Mouse (Mus musculus) adrenal gland, postnatal 4 days (tissue): Measurements from ENCODE around the gene Marf1. TPM values are rescaled to one million over a fixed set of nuclear protein-coding genes. Genes with fewer than 3 reads are reported as not detected.
"Not testable (repeated sequence)": the region's sequence is repeated elsewhere in the genome, so short reads cannot be mapped to it uniquely, and the experiment has no call there.

ENCODE experiments used
- DNase-seq, 2 experiments: peaks; one replicate each; pipeline ENCODE4 v3.0.0; 2021 to 2022; ENCODE audit warnings: low spot score in 2 of 2, mixed read lengths in 2 of 2
- long read RNA-seq, 2 experiments: library from polyadenylated mRNA; stranded (forward); transcript quantifications; one replicate each; pipeline ENCODE4 v2.0.0; 2021
- total RNA-seq, 2 experiments: library from RNA; stranded (reverse); gene quantifications; 2 replicates each; pipeline ENCODE4 v1.2.3; 2021

Marf1 gene
- total RNA-seq: 10 to 100 TPM; 87.0 to 90.7 TPM
- long read RNA-seq, experiment 1, partial matches to known transcripts: 2 of 27 reads
- long read RNA-seq, experiment 1, other reads (novel, unspliced or antisense): 25 of 27 reads
- long read RNA-seq, experiment 2, partial matches to known transcripts: 5 of 22 reads
- long read RNA-seq, experiment 2, other reads (novel, unspliced or antisense): 17 of 22 reads

GRCm38 (mm10) chr16:14162988-14163416 is at the start of gene Marf1, which contains the start of gene Nde1:
Marf1 (minus strand) TSS chr16:14163351.
Nde1 (plus strand) TSS chr16:14163275.
- peak; percentile 85 to 87 for DNase-seq

GRCm38 (mm10) chr16:14198798-14199197 is 35.6 kb upstream of the Marf1 start:
- no peak for DNase-seq

- peak in 1 of 2 experiments; percentile 34 for DNase-seq
These were observed 32.3 kb upstream of the Marf1 start for GRCm38 (mm10) chr16:14195427-14195826.

GRCm38 (mm10) chr16:14194164-14194950 is 31.2 kb upstream of the Marf1 start:
- DNase-seq: no peak

- DNase-seq: no peak
These were observed 22.4 kb upstream of the Marf1 start for GRCm38 (mm10) chr16:14185516-14185915.

- DNase-seq: no peak
These were observed 20.7 kb upstream of the Marf1 start for GRCm38 (mm10) chr16:14183856-14184255.

GRCm38 (mm10) chr16:14182360-14182759 is 19.2 kb upstream of the Marf1 start:
- DNase-seq: no peak

GRCm38 (mm10) chr16:14180163-14180733 is 17.1 kb upstream of the Marf1 start:
- no peak for DNase-seq

GRCm38 (mm10) chr16:14178041-14178440 is 14.9 kb upstream of the Marf1 start:
- no peak for DNase-seq

- no peak for DNase-seq
These were observed 6.6 kb upstream of the Marf1 start for GRCm38 (mm10) chr16:14169706-14170105.

- no peak for DNase-seq
These were observed 3.3 kb upstream of the Marf1 start for GRCm38 (mm10) chr16:14166490-14166889.

GRCm38 (mm10) chr16:14163731-14164130 is 580 bp upstream of the Marf1 start:
- DNase-seq: no peak

GRCm38 (mm10) chr16:14160941-14161340 is 2.2 kb downstream of the Marf1 start:
- DNase-seq: no peak

GRCm38 (mm10) chr16:14159746-14160131 is 3.4 kb downstream of the Marf1 start:
- DNase-seq: peak in 1 of 2 experiments; percentile 45

- DNase-seq: peak; percentile 93 to 98
These were observed 4.0 kb downstream of the Marf1 start for GRCm38 (mm10) chr16:14158936-14159745.

GRCm38 (mm10) chr16:14158536-14158935 is 4.6 kb downstream of the Marf1 start:
- DNase-seq: no peak

- DNase-seq: no peak
These were observed 6.8 kb downstream of the Marf1 start for GRCm38 (mm10) chr16:14156312-14156711.

- not testable (repeated sequence) for DNase-seq
These were observed 7.5 kb downstream of the Marf1 start for GRCm38 (mm10) chr16:14155638-14156037.

GRCm38 (mm10) chr16:14151718-14152117 is 11.4 kb downstream of the Marf1 start:
- no peak for DNase-seq

GRCm38 (mm10) chr16:14147712-14148111 is 15.4 kb downstream of the Marf1 start:
- DNase-seq: no peak

- DNase-seq: no peak
These were observed 19.9 kb downstream of the Marf1 start for GRCm38 (mm10) chr16:14143298-14143697.
